Mouse (Mus musculus) right cerebral cortex, adult 2 months (tissue): Measurements from ENCODE around the gene Adcy2.

Experiments
- DNase-seq, 2 experiments: peaks; one replicate each; pipeline ENCODE4 v3.0.0; 2021 to 2022; ENCODE audit warnings: low spot score in 2 of 2

The Adcy2 gene

DNA sequence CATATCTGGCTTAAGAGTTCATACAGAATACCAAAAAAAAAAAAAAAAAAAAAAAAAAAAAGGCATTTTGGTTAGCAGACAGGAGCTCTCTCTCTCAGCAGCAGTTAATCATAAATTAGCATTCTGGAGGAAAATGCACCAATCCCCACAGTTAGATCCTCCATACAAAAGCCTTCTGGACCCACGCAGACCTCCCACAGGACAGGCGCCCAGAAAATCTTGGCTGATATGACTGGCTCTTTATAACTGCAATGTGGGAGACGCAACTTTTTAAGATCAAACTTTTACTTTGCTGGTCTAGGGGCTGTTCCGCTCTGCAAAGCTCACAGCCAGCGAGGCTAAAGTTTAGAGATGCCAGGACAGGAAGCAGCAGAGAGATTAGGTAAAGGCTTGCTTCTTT lies 37.8 kb downstream of the Adcy2 start:
- DNase-seq, result peak; percentile 47 to 57

DNA sequence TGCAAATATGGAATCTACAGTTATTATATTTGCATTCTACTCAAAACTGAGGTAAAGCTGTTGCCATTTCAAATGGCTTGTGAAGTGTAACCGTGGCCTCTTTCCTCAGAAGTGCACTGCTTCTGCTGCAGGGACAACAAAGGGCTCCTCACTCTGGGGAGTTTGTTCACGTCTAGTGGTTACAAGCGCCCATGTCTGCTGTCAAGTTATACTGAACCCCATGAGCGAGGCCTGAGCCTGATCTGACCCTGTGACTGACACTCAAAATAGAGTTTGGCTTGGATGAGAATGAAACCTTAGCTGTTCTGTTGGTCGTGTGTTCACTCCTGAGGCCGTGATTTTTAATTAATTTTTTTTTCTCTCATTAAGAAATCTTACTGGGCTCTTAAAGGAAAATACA lies 38.8 kb downstream of the Adcy2 start:
- DNase-seq, result no peak

DNA sequence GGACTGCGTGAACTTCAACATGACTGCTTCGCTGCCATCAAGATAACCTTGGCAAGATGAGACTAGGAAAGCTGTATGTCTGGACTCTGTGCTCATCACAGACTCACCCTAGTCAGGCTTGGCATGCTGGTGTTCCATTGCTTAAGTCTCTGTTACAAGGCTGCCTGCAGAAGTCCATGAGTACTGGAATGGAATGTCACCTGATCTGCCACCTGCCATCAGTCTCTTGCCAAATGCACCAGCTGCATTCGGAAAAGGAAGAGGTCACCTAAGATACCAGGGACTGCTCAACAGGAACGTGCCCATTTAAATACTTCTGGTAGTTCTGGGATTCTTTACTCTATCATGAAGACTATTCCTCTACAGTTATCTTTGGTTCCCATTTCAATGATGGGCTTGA lies 39.9 kb downstream of the Adcy2 start:
- no peak for DNase-seq

DNA sequence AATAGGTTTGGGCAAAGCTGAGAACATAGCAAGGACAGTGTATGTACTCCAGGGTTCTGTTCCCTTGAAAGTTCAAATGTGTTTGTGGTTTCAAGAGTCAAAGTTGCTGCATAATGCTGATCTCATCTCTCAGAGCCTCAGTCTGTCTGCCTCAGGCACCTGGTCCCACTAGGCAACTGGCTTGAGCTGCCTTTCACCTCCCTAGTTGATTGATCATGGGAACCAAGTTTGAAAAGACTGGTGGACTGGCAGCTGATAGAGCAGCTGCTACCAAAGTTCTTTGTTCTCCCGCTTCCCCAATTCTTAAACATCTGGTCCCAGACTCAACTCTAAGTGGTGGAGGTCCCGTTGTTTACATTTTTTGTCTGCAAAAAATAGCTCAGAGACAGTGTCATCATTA lies 56.6 kb downstream of the Adcy2 start:
- no peak for DNase-seq

DNA sequence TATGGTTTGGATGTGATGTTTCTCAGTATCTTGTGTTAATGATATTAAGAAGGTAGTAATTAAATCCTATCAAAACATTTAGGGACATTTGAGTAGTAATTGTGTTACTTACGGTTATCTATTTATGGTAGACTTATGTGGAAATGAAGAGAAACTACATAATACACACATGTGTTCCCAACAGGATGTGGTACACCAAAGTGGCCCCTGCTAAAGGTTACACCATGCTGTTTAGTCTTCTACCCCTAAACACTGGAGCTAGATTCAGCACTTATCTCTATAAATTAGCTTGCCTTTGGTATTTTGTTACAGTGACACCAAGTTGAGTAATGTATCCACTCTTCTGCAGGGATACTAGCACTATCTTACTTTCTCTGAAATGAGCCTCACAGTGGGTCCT lies 57.9 kb downstream of the Adcy2 start:
- DNase-seq, result no peak

DNA sequence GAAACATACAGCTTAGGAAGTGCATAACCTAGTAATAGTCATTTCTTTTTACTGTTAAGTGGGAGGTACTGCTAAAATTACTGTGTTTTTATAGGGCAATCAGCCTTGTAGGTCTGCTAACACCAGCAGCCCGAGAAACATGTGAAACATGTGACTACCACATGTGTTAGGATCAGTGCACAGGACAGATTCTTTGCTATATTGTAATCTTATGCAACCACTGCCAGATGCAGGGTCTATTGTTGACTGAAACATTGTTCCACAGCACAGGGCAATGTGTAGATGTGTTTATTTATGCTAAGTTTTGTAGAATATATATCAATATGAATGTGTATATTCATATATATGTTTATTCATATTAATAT lies 67.1 kb downstream of the Adcy2 start:
- no peak for DNase-seq

DNA sequence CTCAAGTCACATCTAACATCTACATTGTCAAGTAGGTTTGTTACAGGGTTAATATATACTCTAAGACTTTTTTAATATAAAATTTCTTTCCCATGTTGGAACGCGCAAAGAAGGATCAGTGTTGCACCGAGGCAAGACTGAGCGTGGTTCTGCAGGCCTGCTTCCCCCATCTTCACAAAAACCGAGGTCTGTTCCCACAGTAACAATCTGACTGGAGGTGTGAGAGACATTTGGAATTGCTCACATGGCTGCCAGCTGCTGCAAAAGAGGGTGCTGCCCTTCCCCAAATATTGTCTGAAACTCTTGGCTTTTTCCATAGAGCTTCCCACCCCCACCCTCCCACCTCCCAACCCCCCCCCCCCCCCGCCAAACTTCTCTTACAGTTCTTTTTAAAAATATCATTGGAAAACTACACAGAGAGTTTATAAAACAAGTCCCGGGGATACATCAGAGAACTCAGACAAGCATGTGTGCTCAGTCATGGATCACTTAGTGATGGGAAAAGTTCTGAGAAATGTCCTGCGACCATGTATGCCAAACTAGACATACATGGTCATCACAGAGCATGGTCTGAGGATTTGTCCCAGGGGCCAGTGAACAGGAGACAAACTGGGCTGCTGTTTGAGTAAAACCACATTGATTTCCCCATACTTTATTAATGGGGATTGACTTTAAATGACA lies 67.6 kb downstream of the Adcy2 start:
- peak; percentile 40 to 52 for DNase-seq

DNA sequence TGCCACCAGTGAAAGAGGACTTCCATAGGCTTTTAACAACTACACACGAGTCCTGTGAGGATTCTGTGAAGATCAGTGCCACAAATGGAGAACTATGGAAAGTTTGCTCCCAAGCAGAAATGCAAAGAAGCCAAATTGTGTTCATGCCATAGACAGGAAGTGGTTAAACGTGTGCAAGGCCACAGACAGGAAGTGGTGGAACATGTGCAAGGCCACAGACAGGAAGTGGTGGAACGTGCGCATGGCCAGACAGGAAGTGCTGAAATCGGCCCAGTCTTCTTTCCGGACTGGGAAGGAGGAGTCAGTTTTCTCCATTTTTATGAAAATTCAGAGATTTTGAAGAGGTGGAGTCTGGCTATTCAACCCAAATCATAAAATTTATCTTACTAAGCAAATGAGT lies 70.9 kb downstream of the Adcy2 start:
- DNase-seq, result no peak

DNA sequence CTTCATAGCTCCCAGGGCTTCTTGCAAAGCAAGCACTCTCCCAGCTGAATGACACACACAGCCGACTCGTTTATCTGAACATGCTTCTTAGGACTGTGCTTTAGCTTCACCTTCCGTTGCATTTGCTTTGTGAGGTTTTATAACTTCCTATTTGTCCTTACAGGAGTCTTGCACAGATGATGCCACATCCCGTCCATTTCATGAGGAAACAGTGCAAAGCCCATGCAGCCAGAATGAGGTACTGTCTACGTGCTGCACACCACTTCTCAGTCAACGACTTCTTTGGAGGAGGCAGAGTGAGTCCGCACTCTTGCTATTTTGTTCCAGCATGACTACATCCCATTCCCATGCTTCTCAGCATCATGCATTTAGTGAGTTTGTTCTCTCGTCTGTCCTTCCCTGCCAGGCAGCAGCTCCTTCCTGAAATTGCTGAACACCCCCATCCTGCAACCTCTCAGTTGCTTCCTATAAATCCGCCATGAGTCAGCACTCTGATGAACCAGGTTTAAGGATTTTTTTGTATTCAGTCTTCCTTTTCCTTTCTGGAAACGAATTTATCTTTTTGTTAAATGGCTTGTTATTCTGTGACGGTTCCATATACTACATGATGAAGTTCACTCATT lies 85.6 kb downstream of the Adcy2 start:
- peak; percentile 23 to 34 for DNase-seq

DNA sequence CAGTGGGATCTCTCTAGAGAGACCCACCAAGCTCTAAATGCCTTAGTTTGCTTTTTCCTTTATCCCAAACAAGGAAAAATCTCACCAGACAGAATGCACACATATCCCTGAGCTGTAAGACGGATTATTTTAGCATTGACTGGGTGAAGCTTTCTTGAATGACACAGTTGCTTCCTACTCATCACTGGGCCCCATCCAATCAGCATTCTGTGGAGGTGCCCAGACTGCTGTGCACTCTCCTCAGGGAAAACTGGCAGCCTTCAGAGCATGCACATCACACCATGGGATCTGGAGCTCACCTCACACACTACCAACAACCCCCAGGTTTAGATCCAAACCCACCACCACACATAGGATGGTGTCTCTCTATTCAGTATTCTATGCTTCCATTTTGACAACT lies 92.7 kb downstream of the Adcy2 start:
- DNase-seq, result peak; percentile 48 to 50

DNA sequence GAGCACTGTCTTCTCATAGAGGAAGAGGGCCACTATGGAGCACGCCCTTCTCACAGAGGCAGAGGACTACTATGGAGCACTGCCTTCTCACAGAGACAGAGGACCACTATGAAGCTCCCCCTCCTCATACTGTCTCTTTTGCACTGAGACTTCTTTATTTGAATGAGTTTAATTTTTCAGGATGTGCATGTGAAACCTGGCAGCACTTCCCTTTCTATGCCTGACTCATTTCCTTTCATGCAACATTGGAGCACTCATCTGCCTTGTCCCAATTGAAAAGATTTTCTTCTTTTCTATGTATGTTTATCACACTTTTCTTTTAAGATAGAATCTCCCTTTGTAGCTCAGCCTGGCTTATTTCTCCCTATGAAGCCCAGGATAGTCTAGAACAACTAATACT lies 96.6 kb downstream of the Adcy2 start:
- no peak for DNase-seq

DNA sequence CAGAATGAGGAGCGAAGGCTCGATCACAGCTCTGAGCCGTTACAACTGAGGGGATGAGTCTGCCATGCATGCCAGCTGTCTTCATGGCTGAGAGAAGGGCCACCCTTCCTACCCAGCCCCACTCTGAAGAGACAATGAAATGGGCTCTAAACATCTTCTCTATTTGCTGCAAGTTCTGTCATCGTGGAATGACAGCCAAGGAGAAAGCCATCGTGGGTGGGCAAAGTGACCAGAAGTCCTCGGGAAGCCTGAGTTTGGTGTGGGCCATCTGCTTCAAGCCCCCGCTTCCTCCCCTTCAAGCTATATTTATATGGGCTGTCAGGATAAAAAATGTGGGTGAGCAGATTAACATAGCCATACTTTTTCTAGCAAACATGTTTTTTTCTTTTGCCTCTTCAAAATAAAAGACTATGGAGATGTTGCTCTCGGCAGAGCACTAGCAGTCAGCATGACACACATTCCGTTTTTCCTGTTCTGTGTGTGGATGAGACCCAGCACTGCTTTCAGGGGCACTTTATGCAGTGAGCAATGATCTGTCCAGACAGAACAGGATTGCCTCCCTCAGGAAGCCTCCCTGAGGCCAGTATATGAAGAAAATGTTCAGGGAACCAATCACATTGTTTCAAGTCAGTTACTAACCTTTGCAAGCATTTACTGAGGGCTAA lies 109.3 kb downstream of the Adcy2 start:
- DNase-seq, result peak; percentile 74 to 77

DNA sequence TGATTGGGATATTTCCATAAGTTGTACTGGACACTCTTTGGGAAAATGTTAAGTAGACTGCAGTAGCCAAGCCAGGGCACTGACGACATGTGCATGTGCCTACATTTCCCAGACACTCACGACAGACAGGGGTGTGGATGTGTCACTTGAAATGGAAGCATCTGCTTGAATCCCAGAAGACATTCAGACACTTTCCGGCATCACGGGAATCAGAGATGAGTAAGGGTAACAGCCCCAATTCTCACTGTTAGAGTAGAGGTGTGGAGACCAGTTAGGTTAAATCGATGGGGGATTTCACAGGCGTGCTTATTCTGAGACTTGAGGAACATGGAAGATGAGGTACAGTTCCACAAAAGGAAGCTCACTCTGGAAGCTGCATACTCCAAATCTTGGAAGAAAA lies 130.6 kb downstream of the Adcy2 start:
- no peak for DNase-seq

DNA sequence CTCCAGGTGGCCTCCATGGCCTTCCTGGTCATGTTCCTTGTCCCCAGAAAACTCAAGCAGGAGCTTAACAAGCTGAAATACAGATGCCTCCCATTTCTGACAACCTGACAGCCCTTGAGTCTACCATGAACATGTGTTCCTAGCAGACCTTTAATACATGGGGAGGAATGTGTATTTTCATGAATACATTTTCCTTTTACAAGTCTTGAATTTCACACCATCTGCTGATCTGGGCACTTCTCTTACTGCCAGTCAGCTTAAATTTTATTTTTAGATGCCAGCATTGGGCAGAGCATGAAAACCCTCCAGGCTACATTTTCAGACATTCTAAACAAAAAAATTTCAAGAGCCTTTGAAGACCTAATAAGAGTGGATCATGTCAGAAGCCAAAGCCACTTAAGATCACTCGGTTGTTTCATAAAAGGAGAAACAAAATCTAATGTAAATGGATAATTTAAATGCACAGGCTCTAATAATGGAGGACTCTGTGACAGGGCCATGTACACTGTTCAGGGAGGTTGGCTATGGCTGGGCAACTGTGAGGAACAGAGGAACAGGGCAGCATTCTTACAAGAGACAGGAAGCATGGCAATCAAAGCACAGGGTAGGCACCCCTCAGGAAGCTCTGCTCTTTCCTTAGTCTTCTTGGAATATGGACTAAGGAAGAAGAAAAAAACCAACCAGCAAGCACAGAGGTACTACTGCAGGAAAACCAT lies 131.2 kb downstream of the Adcy2 start:
- peak in 1 of 2 experiments; percentile 27 for DNase-seq

DNA sequence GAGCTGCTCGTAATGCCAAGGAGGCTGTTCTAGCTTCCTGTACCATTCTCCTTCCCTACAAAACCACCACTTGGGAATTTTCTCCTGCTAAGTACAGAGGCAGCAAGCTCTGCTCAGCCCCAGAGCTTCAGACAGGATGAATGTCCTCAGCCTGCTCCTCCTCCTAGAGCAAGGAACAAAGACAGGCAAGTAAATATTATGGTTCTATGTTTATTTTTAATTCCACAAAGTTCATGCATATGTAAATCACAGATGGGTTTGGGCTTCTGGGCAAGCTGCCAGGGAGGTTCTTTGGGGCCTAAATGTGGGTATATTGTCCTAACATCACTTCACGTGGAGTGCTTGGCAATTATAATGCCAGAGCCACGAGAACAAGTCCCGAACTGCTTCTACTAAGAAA lies 139.3 kb downstream of the Adcy2 start:
- DNase-seq, result no peak

DNA sequence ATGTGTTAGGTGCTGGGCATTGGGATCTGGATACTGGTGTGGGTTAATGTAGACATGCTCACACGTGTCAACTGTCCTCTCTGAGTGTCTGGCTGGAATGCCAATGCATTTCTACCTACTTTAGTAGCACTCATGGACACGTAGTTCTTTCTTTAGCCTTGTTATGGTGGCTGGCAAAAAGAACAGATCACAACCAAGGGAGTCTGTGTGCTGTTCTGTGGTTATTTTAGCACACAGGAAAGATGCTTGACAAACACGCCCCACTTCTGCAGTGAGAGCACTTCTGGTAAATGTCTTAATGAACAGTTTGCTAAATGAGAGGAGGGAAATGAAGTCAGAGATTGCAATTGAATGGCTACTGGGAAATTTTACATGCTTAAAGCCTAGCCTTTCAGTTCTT lies 151.1 kb downstream of the Adcy2 start:
- no peak for DNase-seq

DNA sequence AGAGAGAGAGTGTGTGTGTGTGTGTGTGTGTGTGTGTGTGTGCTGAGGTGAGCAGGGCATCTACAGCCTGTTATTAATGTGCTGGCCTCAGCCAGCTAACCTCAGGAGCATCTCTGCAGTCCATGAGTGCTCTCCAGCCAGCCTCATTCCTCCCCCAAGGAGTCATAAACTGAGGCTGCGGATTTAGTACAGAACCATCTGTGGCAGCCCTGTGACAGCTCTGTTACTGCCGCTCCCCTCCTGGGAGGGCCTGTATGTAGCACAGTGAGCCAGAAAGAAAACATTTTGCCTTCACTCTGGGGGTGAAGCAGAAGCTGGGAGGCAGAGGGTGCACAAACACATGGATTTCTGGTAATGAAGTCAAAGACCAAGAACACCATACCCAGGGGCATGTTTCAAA lies 159.8 kb downstream of the Adcy2 start:
- DNase-seq, result peak in 1 of 2 experiments; percentile 40

DNA sequence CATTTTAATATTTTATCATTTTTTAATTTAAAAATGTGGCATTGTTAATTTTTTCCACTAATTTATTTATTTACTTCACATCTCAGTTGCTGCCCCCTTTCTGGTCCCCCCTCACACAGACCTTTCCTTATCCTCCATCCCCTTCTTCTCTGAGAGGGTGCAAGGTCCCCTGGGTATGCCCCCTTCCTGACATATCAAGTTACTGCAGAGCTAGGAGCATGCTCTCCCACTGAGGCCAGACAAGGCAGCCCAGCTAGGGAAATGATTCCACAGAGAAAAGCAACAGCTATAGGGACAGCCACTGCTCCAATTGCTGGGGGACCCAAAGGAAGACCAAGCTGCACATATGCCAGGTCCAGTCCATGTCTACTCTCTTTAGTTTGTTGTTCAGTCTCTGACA lies 163.2 kb downstream of the Adcy2 start:
- no peak for DNase-seq

DNA sequence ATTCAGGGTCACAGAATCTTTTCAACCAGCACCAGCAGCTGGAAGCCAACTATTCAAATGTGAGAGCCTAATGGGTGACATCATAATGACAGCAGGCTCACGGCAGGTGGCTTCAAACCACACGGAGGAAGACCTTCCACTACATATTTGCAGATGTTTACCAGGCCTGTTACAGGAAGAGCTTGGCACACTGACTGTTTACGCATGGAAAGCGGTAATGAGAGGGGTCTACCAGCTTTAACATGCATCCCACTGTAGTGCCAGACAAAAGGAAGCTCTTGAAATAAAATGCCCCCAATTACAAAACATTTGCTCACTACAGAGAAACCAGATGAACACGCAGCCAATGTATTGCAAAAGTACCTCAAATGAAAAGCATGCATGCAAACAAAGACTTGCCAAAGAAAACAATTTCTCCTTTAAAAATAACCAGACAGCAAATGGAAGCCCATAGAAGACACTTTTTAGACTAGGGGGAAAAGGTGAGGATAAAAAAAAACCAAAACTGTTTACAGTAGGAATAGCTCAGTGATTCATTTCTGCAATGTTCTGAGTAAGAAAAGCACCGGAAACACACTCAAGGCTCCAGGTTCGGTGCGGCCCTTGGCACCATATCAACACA lies 163.8 kb downstream of the Adcy2 start:
- no peak for DNase-seq

DNA sequence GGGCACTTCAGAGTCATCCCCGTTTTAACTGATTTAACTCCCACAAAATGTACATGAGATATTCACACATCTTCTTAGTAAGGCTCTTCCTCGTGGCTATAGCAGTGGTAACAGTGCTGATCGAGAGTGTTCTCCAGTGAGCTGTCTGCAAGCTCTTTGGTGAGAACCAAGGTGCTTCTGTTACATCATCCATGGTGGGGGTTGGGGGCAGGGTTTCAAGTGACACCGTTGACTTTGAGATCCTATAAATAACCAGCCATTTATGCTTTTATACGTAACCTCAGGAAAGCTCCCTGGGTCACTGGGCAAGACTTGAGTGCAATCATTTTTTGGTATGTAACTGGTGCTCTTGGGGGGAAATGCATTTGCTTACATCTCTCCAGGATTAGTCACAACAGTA lies 167.2 kb downstream of the Adcy2 start:
- no peak for DNase-seq

DNA sequence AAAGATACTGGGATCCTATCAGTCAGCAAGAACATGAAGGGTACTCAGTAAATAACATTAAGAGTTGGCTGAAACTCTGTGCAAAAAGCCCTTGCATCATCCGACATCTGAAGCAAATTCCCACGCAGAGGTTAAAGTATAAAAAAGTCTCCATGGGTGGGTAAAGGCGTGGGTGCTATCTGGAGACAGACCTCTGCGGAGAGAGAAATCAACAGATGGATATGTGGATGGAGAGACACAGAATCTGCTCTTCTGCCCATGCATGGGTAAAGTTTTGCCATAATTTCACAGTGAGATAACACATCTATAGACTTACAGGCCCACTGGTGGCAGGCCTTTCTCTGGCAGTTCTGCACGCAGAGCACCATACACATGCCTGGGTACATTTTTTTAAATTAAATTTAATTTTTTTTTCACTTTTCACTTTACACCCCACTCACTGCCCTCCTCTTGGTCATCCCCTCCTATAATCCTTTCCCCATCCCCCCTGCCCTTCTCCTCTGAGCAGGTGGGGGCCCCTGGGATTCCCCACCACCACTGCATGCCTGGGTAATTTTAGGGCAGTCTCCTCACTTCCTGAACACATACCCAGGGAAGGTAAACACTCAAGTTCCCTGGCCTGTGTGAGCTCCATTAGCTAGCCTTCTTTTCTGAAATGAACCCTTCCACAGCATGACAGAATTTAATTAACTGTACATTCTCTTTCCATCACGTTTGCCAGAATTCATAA lies 169.1 kb downstream of the Adcy2 start:
- DNase-seq, result peak in 1 of 2 experiments; percentile 37

DNA sequence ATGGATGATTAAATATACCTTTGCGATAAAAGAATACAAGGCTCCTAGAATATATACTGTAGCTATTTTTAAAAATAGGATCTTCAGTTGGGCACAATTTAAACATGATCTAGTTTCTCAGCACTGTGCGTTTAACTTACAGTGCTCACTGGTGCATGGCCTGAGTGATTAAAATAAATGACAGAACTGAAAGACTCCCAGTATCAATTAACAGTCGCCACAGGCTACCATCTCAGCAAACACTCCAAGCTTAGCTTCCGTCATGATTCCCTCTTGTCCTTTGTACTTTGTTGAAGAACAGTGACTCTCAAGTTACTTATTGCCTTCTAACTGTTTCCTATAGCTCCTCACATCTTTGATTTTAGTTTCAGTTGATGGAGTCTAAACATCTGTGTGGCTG lies 170.9 kb downstream of the Adcy2 start:
- DNase-seq, result no peak
